Mouse (Mus musculus): ENCODE measurements around the gene Plp2. TPM values are rescaled to one million over a fixed set of nuclear protein-coding genes. Genes with fewer than 3 reads are reported as not detected.
"Not testable (repeated sequence)": the region's sequence is repeated elsewhere in the genome, so short reads cannot be mapped to it uniquely, and the experiment has no call there.

Gene Plp2
- total RNA-seq (2017), result 38.4 to 68.2 TPM (median 39.7 TPM) in 3 replicates

DNA sequence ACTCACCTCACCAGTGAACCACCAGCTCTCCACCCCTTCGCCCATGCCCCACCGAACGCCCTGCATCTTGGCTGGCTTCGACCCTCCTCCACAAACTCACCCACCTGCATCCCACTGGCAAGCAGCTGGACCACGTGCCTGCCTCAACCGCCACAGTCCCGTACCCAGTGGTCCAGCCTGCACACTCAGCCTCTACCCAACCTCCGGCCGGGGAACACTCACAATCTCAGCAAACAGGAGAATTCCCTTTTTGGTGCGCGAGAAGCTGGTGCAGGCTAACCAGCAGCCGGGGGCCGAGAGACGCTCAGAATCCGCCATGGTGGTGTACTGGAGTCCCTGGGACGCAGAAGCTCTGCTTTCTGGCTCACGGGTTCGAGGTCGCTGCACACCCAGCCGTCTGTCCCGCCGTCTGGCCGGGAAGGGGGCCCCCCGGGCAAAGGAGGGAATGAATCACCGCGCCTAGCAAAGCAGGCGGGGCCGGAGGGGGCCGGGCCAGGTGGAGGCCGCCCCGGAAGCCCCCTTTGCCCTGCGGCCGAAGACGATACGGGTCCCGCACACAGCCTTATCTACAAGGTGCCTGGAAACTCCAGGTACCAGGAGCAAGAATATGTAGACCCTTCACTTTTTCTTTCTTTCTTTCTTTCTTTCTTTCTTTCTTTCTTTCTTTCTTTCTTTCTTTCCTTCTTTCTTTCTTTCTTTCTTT is at the start of gene Plp2:
TSS of gene Plp2 (minus strand) at position 470 of the 703 bp plus-strand sequence.
- 0 out of 2 replicates have a peak, but pooled peaks have one; percentile 16 for ATAC-seq (replicated peaks; ENCODE audit: insufficient number of reproducible peaks, low FRiP score, low TSS enrichment, poor library complexity, severe bottlenecking)

DNA sequence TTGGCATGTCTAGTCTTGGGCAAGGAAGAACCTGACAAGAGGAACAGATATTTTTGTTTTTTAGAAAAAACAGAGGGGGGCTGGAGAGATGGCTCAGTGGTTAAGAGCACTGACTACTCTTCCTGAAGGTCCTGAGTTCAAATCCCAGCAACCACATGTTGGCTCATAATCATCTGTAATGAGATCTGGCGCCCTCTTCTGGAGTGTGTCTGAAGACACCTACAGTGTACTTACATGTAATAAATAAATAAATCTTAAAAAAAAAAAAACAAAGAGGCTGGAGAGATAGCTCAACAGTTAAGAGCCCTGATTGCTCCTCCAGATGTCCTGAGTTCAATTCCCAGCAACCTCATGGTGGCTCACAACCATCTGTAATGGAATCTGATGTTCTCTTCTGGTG is 44.9 kb upstream of the Plp2 start:
- ATAC-seq (replicated peaks; ENCODE audit: insufficient number of reproducible peaks, low FRiP score, low TSS enrichment, poor library complexity, severe bottlenecking), result not testable (repeated sequence)

DNA sequence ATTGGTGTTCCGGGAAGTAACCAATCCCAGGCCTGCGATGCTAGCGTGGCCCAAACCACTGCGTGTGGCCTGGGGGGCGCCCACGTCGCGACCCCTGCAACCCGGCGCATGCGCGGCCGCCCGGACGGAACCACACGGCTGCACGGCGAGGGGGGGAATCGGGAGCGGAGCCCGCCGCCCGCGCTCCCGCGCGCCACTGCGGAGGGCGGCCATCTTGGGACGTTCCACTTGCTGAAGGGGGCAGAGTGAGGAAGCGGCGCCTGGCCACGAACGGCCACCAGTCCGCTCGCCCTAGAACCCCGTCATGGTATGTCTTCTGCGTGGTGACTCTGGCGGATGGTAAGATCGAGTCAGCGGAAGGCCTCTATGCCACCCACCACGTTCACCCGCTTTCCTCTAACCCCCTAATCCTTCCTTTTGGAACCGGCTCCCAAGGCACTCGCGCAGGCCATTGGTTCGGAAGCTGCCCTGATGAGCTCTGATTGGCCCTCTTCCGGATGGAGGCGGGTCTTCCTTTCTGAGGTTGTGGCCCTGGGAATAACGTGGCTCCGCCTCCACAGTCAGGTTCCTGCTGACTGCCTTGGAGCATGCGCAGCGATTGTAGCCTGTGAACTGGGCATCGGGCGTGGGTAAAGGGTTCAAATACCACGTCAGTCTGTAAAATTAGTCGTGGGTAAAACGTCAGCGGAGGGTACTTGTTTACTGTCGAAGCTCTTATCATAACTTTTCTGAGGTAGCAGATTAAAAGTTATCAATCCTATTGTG is 43.1 kb upstream of the Plp2 start, which contains the start of gene Wdr45:
TSS of gene Wdr45 (plus strand) at position 199 of the 765 bp plus-strand sequence.
- ATAC-seq (replicated peaks; ENCODE audit: insufficient number of reproducible peaks, low FRiP score, low TSS enrichment, poor library complexity, severe bottlenecking), result peak; percentile 99

DNA sequence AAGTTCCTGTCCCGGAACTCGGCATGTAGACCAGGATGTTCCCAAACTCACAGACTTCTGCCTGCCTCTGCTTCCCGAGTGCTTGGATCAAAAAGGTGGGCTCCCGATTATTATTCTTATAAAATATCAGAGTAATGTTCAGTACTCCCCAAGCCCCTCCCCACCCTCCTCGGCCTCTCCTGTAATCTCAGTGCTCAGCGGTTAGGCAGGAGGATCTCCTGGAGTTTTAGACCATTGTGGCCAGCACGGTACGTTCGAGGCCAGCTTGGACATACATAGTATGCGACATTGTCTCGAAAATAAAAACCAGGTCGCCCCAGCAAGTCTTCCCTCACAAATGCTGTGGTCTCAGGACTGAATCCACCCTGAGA is 42.6 kb upstream of the Plp2 start:
- ATAC-seq (replicated peaks; ENCODE audit: insufficient number of reproducible peaks, low FRiP score, low TSS enrichment, poor library complexity, severe bottlenecking), result not testable (repeated sequence)

DNA sequence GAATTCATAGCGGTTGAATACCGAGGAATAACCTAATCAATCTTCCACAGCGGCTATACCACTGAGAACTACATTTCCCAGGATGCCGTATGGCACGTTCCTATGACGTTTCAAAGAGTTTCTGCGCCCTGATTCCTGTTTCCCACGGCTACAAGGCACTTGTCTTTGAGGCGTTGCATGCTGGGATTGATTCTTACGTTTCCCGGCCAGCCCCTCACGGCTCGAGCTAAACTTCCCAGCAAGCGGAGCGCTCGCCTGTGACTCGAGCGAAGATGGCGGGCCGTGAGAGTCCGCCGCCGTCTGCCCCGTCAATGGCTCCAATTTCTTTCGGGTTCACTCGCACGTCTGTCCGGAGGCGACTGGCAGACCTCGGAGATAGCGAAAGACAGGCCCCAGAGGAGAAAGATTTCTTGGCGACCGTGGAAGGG is 25.8 kb upstream of the Plp2 start, which contains the start of gene Gpkow:
TSS of gene Gpkow (plus strand) at position 178 of the 428 bp plus-strand sequence.
- peak; percentile 99 for ATAC-seq (replicated peaks; ENCODE audit: insufficient number of reproducible peaks, low FRiP score, low TSS enrichment, poor library complexity, severe bottlenecking)

DNA sequence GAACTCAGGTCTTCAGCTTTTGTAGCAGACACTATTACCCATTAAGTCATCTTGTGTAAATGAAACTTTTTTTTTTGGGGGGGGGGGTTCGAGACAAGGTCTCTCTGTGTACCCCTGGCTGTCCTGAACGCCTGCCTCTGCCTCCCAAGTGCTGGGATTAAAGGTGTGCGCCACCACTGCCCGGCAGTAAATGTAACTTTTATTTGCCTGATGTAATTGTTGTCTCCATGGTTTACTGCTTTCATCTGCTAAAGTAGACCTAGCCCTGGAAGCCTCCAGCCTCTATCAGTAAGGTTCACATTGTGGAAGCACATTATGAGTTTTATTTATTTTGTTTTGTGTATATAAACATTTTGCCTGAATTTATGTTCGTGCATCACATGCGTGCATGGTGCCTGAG is 25.3 kb upstream of the Plp2 start:
- ATAC-seq (replicated peaks; ENCODE audit: insufficient number of reproducible peaks, low FRiP score, low TSS enrichment, poor library complexity, severe bottlenecking), result no peak

DNA sequence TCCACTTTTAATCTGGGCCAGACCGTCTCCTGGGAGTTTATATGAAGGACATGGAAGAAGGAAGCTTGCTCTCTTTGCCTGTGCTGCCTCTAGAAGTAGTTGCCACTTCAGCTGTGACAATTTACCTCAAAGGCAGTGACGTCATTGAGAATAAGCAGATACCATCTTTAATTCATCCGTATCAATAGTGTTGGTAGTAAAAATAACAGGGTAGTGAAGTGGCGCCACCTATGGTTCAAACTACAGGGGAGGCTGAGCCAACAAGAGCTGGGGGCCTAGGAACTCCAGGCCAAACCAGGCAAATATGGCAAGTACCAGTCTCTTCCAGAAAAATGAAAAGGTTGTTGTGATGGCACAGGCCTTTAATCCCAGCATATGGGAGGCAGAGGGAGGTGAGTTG is 21.7 kb upstream of the Plp2 start:
- ATAC-seq (replicated peaks; ENCODE audit: insufficient number of reproducible peaks, low FRiP score, low TSS enrichment, poor library complexity, severe bottlenecking), result peak; percentile 62

DNA sequence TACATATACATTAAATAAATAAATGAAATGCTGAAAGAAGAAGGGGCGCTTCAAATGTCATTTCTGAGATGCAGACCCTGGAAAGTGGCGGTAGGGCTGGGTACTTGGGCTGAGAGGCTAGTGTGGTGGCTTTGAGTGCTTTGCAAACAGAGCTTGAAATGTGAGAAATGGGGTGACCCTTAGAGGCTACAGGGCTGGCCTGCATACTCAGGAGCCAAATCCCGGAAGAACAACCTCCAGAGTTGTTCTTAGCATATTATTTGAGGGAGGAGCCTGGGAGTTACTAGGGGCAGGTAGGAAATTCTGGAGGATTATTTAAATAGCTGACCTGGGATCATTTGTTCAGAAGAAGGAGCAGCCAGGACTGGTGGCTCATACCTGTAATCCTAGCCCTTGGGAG is 19.3 kb upstream of the Plp2 start:
- no peak for ATAC-seq (replicated peaks; ENCODE audit: insufficient number of reproducible peaks, low FRiP score, low TSS enrichment, poor library complexity, severe bottlenecking)

DNA sequence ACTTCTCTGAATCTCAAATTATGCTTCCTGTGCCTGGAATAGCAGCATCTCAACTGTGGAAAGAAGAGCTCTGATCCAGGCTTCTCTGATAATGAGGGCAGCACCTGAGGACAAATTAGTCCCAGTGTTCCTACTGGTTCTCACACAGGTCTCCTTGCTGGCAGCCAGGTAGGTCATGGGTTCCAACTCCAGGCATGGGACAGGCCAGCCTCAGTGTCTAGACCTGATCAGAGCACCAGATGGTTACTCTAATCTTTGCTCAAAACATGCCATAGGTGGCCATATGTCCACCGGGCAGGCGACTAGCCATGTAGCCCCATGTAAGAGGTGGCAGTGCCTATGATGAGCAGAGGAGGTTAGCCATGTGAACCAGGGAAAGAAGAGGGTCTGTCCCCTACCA is 17.1 kb upstream of the Plp2 start:
- ATAC-seq (replicated peaks; ENCODE audit: insufficient number of reproducible peaks, low FRiP score, low TSS enrichment, poor library complexity, severe bottlenecking), result no peak

DNA sequence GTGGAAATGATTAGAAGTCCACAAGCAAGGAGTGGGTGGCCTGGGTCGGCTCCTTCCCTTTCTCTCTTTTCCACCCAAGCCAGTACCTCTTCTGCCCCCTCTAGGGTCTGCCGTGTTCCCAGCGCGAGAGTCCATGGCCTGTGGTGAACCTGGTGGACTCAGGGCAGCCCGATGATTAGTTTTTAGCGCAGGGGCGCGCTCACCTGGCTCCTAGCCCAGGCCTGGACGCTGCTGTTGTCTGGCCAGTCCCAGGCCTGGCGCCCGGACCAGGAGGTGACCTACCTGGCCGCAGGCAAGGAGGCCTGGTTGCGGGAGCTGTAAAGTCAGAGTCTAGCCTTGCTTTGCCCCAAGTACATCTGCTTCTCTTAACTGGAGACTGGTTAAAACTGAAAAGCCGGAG is 9.7 kb upstream of the Plp2 start, which contains the start of gene Magix:
TSS of gene Magix (minus strand) at position 388 of the 400 bp plus-strand sequence.
- ATAC-seq (replicated peaks; ENCODE audit: insufficient number of reproducible peaks, low FRiP score, low TSS enrichment, poor library complexity, severe bottlenecking), result no peak

DNA sequence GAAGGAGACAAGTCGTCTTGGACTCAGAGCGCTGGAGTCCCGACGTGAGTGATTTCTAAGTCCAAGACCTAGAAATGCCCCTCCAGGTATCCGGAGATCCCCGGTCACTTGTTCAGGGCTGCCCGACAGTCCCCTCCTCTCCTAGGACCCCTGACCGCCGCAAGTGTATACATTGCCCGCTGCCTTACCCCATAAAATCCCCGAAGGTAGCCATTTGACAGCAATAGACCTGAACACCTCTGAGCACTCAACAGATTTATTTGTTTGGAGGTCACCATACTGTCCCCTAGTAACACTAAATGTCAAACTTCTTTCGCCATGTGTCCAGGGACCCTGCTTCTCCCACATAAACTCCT is 8.8 kb upstream of the Plp2 start:
- no peak for ATAC-seq (replicated peaks; ENCODE audit: insufficient number of reproducible peaks, low FRiP score, low TSS enrichment, poor library complexity, severe bottlenecking)

DNA sequence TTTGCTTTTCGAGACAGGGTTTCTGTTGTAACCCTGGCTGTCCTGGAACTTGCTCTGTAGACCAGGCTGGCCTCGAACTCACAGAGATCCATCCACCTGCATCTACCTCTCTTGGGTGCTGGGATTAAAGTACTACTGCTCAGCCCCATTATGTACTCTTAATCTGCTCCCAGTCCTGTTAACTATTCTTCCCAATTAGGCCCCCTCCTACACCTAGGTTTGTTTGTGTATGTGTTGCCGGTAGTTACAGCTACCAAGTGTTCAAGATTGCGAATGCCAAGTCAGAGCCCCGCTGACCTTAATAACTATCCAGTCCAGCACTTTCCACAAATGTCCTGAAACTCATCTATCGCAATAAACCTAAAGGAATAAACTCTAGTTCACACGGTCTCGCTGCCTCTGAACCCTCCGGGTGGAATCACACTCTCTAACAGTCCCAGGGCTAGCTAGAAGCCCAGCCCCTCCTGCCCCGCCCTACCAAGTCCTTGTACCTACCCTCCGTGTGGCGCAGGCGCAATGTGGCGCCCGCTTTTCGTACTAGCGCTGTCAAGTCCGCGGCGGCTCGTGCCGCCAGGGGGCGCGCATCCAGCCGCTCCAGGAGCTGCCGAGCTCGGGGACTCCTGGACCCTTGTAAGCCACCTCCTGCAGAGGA is 8.3 kb upstream of the Plp2 start:
- peak; percentile 95 for ATAC-seq (replicated peaks; ENCODE audit: insufficient number of reproducible peaks, low FRiP score, low TSS enrichment, poor library complexity, severe bottlenecking)

DNA sequence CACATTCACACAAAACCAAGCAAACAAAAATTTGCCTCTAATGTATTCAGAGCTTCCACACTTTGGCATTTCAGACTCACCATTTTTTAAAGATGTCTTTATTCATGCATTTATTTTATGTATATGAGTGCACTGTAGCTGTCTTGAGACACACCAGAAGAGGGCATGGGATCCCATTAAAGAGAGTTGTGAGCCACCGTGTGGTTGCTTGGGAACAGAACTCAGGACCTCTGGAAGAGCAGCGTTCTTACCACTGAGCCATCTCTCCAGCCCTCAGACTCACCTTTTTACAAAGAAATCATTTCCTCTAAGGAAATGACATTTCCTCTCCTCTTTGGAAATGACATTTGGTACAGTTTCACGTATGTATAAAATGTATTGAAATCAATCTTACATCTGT is 7.8 kb upstream of the Plp2 start:
- no peak for ATAC-seq (replicated peaks; ENCODE audit: insufficient number of reproducible peaks, low FRiP score, low TSS enrichment, poor library complexity, severe bottlenecking)

DNA sequence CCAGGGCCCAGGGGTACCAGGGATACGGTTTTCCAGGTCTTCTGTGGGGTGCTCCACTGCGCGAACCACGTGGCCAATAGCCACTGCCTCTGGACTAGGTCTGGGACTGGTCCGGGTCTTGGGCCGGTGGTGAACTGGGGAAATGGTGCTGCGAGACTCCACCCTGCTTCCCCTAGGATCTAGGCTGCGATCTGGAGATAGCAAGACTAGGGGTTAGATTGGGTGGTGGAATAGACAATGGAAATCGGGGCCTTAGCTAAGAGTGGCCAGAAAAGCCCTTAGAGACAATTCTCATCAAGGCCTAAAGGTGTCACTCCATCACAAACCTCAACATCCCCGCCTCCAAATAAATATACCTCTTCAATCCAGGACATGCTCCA is 3.8 kb upstream of the Plp2 start:
- ATAC-seq (replicated peaks; ENCODE audit: insufficient number of reproducible peaks, low FRiP score, low TSS enrichment, poor library complexity, severe bottlenecking), result no peak

DNA sequence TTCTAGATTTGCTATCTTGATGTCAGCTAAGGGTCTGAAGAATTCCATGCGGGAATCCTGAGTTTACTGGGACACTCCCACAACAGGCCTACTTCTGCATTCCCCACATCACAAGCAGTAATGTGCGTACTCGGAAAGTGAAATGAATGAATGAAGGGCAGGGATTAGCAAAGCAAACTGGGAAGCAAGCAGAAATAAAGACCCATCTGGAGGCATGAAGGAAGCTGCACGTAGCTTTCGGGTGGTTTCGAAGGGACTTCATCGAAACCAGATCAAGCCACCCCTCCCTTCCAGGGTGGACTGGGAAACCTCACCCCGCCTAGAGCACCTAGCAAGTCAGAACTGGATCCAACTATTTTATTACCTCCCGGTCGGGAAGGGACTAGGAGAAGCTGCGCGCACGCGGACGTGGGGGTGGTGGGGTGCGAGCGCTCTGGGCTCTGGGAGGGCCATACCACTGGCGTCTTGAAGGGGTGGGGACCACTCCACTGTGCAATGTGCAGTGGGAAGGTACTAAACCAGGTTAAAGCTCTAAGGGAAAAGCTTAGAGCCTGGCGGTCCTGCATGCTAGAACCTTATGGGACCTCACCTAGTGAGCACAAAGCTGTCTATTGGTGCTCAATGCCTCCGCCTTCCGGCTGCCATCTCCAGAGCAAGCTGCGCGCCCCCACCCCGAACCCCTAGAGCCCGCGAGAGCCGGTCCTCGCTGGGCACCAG is 3.3 kb upstream of the Plp2 start:
- no peak for ATAC-seq (replicated peaks; ENCODE audit: insufficient number of reproducible peaks, low FRiP score, low TSS enrichment, poor library complexity, severe bottlenecking)

DNA sequence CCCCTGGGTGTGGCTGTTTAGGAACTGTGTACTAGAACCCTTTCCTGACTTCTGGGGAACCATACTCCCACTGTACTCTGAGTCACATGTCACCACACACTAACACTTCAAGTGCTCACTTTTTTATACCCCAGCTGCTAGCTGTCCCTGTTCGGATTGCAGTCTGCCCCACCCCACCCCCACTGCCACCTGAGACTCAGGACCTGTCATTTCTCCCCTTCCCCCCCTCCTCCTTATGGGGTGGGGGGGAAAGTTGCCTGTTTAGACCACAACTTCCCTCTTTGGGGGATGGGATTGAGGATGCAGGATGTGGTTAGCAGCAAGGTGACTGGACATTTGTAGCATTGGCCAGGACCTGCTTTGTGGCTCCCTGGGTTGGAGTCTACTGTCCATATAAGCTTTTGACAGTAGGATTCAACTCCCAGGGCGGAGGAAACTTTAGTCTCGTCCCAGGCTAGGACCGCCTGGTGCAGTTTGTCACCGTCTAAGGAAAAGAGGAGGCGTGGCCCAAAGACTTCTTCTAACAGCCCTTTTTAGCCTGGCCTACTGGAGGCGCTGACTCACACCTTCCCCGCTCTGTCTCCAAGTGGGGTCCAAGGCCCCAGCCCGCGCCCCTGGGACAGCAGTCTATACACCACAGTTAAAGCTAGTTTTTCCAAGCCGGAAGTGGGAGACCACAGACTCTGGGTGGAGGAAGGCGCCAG is 2.5 kb upstream of the Plp2 start:
- peak; percentile 42 for ATAC-seq (replicated peaks; ENCODE audit: insufficient number of reproducible peaks, low FRiP score, low TSS enrichment, poor library complexity, severe bottlenecking)

DNA sequence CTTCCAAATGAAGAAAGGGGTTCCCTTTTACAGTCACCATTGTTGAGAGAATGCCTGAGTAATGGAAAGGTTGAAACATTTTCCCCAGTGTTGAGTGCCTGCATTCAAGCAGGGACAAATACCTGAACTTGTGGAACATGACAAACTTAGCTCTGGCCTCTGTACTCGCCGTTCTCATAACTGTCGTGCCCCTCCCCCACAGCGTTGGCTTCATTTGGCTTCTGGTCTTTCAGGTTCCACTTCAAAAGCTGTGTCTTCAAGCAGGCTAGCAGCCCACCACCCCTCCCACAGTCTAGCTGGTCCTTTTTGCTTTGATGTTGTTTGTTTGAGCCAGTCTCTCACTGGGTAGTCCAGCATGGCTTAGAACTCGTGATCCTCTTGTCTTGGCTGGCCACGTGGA is 1.5 kb upstream of the Plp2 start:
- ATAC-seq (replicated peaks; ENCODE audit: insufficient number of reproducible peaks, low FRiP score, low TSS enrichment, poor library complexity, severe bottlenecking), result no peak

DNA sequence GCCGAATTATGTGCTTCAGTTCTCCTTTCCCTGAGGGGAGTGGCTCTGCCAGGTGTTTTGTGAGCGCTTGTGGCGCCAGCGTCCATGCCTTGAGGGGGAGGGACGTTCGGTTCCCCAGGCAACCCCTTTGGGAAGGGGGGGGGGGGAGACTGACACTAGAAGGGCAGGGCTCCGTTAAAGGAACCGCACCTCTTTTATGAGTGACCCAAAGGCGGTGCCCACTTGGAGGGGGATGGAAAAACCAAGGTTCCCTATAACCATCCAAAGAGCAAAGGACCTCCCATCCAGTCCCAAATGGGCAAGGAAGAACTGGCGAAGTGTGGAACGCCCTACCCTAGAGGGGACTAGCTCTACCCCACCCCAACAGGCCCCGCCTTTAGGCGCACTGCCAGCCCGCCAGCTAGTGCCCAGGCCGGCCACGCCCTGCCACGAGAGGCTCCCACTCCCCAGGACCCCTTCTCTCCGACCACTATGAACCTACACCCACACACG is 754 bp downstream of the Plp2 start:
- ATAC-seq (replicated peaks; ENCODE audit: insufficient number of reproducible peaks, low FRiP score, low TSS enrichment, poor library complexity, severe bottlenecking), result peak; percentile 48

All from monocyte, adult 5-6 weeks (primary cell).